ENCODE assay signal across 28 mouse cellular contexts in genomic region chr4:85257771-85258341, GRCm38 (mm10). TPM values are rescaled to one million over a fixed set of nuclear protein-coding genes. Genes with fewer than 3 reads are reported as not detected.
DNase-seq lines count a peak whose midpoint lies in the region; ATAC-seq and TF ChIP-seq lines count a peak whose summit lies in the region.
"Had no signal": no experiment of that assay in that cellular context is flagged by ENCODE, and none has a peak within 500 bp of the region (broad histone marks: within the 10 kb centered on the region; RNA-seq: fewer than 3 reads in every experiment).

No protein-coding gene starts in this region.

- no peak overlapping the region for H3K4me3 ChIP-seq in layer of hippocampus, adult 2 months
- H3K4me3 ChIP-seq in cortical plate, adult 2 months (ENCODE audit: insufficient read depth, low read length), result no peak overlapping the region
- no peak overlapping the region for H3K4me3 ChIP-seq in lung, postnatal 0 days (ENCODE audit: low read depth, low read length)
- H3K4me3 ChIP-seq: embryonic facial prominence, embryonic 13.5 days; erythroblast, embryonic 14.5 days; forebrain, embryonic 13.5 days; gastrocnemius, adult 2 months; limb, embryonic 10.5 days; liver, embryonic 15.5 days; lung, embryonic 15.5 days; stomach, embryonic 15.5 days had no signal

- peak overlapping the region; percentile 64; the same call in 1 of the 2 replicates for H3K27ac ChIP-seq in layer of hippocampus, adult 2 months
- 0 out of 2 replicates have a peak overlapping the region, but pooled peaks have one; percentile 49 for H3K27ac ChIP-seq in cortical plate, adult 2 months (ENCODE audit: insufficient read depth, low read length)
- no peak overlapping the region for H3K27ac ChIP-seq in lung, postnatal 0 days (ENCODE audit: low read length)
- H3K27ac ChIP-seq: embryonic facial prominence, embryonic 13.5 days; gastrocnemius, adult 2 months; kidney, postnatal 0 days; limb, embryonic 10.5 days; liver, embryonic 15.5 days; lung, embryonic 15.5 days; stomach, embryonic 15.5 days had no signal

- DNase-seq in layer of hippocampus, adult 2 months (ENCODE audit: low spot score in 2 of 2), result no peak
- no peak for DNase-seq in layer of hippocampus, adult 18-20 months (ENCODE audit: low spot score in 2 of 2)
- peak; percentile 91 for DNase-seq in cerebellum, adult 11-12 months
- peak; percentile 94 for DNase-seq in cerebellum, adult 9-10 months
- no peak for DNase-seq in retina, embryonic 14.5 days (ENCODE audit: low spot score)
- no peak for DNase-seq in lung, postnatal 0 days (ENCODE audit: low spot score)
- DNase-seq: adrenal gland, adult 2 months; B cell, adult 2 months; embryo, embryonic 11 days; gastrocnemius, adult 2 months; heart, postnatal 4 days; kidney, adult 2 months; liver; lung, postnatal 4 days; thymus, postnatal 36 days had no signal

- peaks cover 17% of the 10 kb centered on the region for H3K4me1 ChIP-seq in cortical plate, adult 2 months (ENCODE audit: control insufficient read depth, insufficient read depth, low read length)
- no peaks in the 10 kb centered on the region for H3K4me1 ChIP-seq in lung, postnatal 0 days (ENCODE audit: insufficient read depth, low read depth, low read length)
- H3K4me1 ChIP-seq: embryonic facial prominence, embryonic 13.5 days; limb, embryonic 10.5 days; liver, embryonic 15.5 days; stomach, embryonic 15.5 days had no signal

- TF ChIP-seq POLR2A in cortical plate, adult 2 months (IDR thresholded peaks at IDR 0.05; ENCODE audit: extremely low read depth, insufficient read depth, low read length), result no peak

- no peaks in the 10 kb centered on the region for H3K27me3 ChIP-seq in lung, postnatal 0 days (replicated peaks; ENCODE audit: insufficient read depth, low read length)
- H3K27me3 ChIP-seq: CH12.LX; embryonic facial prominence, embryonic 13.5 days; liver, embryonic 15.5 days; lung, embryonic 15.5 days; stomach, embryonic 15.5 days had no signal

- H3K36me3 ChIP-seq in lung, postnatal 0 days (ENCODE audit: insufficient read depth, low read length), result no peaks in the 10 kb centered on the region
- H3K36me3 ChIP-seq: embryonic facial prominence, embryonic 13.5 days; G1E; limb, embryonic 10.5 days; liver, embryonic 15.5 days; lung, embryonic 15.5 days; stomach, embryonic 15.5 days had no signal

- 86% methylated on average over 4 of the region's 4 CpGs for WGBS in lung, postnatal 0 days

- no peak for TF ChIP-seq CTCF in layer of hippocampus, adult 2 months (conservative IDR thresholded peaks at IDR 0.05)
- TF ChIP-seq CTCF in cortical plate, adult 2 months (IDR thresholded peaks at IDR 0.05; ENCODE audit: extremely low read depth, insufficient read depth, low read length), result no peak
- TF ChIP-seq CTCF in lung, postnatal 0 days (IDR thresholded peaks at IDR 0.05), result no peak

- H3K4me2 ChIP-seq in lung, postnatal 0 days (replicated peaks; ENCODE audit: low read depth, low read length), result no peak overlapping the region
- H3K4me2 ChIP-seq: embryonic facial prominence, embryonic 13.5 days; forebrain, embryonic 13.5 days; liver, embryonic 15.5 days; lung, embryonic 15.5 days; stomach, embryonic 15.5 days had no signal

- H3K9ac ChIP-seq in lung, postnatal 0 days (replicated peaks; ENCODE audit: low read depth), result no peak overlapping the region
- H3K9ac ChIP-seq: embryonic facial prominence, embryonic 13.5 days; forebrain, embryonic 13.5 days; liver, embryonic 15.5 days; lung, embryonic 15.5 days; stomach, embryonic 15.5 days had no signal

- no peak for ATAC-seq in lung, postnatal 0 days
- ATAC-seq: forebrain, embryonic 13.5 days; midbrain, embryonic 16.5 days had no signal

- no peaks in the 10 kb centered on the region for H3K9me3 ChIP-seq in lung, postnatal 0 days (ENCODE audit: low read length)
- H3K9me3 ChIP-seq: embryonic facial prominence, embryonic 13.5 days; forebrain, embryonic 13.5 days; limb, embryonic 10.5 days; liver, embryonic 15.5 days; lung, embryonic 15.5 days; stomach, embryonic 15.5 days had no signal

- no peak for TF ChIP-seq EP300 in lung, postnatal 0 days (IDR thresholded peaks at IDR 0.05)

RNA-seq across cellular contexts. Expression of gene Sh3gl2, which starts 52.9 kb away (rescaled TPM):
- 100 to 1,000 TPM; 285 to 321 TPM for total RNA-seq in layer of hippocampus, adult 2 months (2021)
- total RNA-seq in layer of hippocampus, adult 18-20 months (2021), result 100 to 1,000 TPM; 289 to 293 TPM
- 236 and 244 TPM in 2 replicates for polyA plus RNA-seq in cortical plate, adult 2 months (2012; rRNA removed)
- polyA plus RNA-seq in lung, postnatal 0 days (2015; fragmentation: Nextera tagmentation; extraction: Ambion mirVana), result 0.70 and 1.2 TPM in 2 replicates
- total RNA-seq: CH12.LX; megakaryocyte-erythroid progenitor cell, adult 5-6 weeks had no signal
- polyA plus RNA-seq: erythroblast, embryonic 14.5 days; G1E; liver, embryonic 15.5 days had no signal

Comparison
In these comparisons a context has a peak if more than half of its experiments do, and no peak if none do; other contexts are left out.
1. DNase-seq: peak in cerebellum, adult 11-12 months (single experiment) and cerebellum, adult 9-10 months (single experiment); none in layer of hippocampus, adult 2 months (0 of 2), layer of hippocampus, adult 18-20 months (0 of 2), retina, embryonic 14.5 days (single experiment) and lung, postnatal 0 days (single experiment).